Mouse (Mus musculus): Measurements from ENCODE around the gene Azin2. TPM values are rescaled to one million over a fixed set of nuclear protein-coding genes. Genes with fewer than 3 reads are reported as not detected.

The Azin2 gene
- polyA plus RNA-seq, 2 experiments from 2014 or later: 0.66 TPM; not detected in 1

- ATAC-seq: no peak
These were observed 68.1 kb downstream of the Azin2 start for GRCm38 (mm10) chr4:128894112-128894511.

- ATAC-seq: no peak
These were observed 70.1 kb downstream of the Azin2 start for GRCm38 (mm10) chr4:128892188-128892587.

- no peak for ATAC-seq
These were observed 70.5 kb downstream of the Azin2 start for GRCm38 (mm10) chr4:128891746-128892145.

- no peak for ATAC-seq
These were observed 71.1 kb downstream of the Azin2 start for GRCm38 (mm10) chr4:128891157-128891556.

- ATAC-seq: no peak
These were observed 72.3 kb downstream of the Azin2 start for GRCm38 (mm10) chr4:128889752-128890630.

GRCm38 (mm10) chr4:128888436-128888990, 73.7 kb downstream of the Azin2 start:
- ATAC-seq: no peak

GRCm38 (mm10) chr4:128887641-128888091, 74.6 kb downstream of the Azin2 start:
- ATAC-seq: no peak

GRCm38 (mm10) chr4:128887026-128887425, 75.2 kb downstream of the Azin2 start:
- no peak for ATAC-seq

GRCm38 (mm10) chr4:128886571-128886970, 75.7 kb downstream of the Azin2 start:
- no peak for ATAC-seq

- no peak for ATAC-seq
These were observed 76.7 kb downstream of the Azin2 start for GRCm38 (mm10) chr4:128885540-128885939.

GRCm38 (mm10) chr4:128884711-128885095, 77.5 kb downstream of the Azin2 start:
- ATAC-seq: no peak

GRCm38 (mm10) chr4:128883801-128884710, 78.2 kb downstream of the Azin2 start:
- peak; percentile 50 for ATAC-seq

GRCm38 (mm10) chr4:128883379-128883781, 78.9 kb downstream of the Azin2 start, which contains the start of gene Trim62:
TSS of gene Trim62 (plus strand) at chr4:128883580.
- ATAC-seq: peak; percentile 68

Other genes starting within 250 kb of the Azin2 start
- gene A3galt2, start 207.1 kb downstream of the Azin2 start, polyA plus RNA-seq (2017; shearing (Covaris generic)): under 1 TPM; 0.18 to 0.22 TPM
- gene Zfp362, start 156.4 kb downstream of the Azin2 start, polyA plus RNA-seq (2017; shearing (Covaris generic)): 1 to 10 TPM; 8.3 to 8.4 TPM
- gene Trim62, start 78.9 kb downstream of the Azin2 start, polyA plus RNA-seq (2017; shearing (Covaris generic)): 1 to 10 TPM; 1.3 to 1.6 TPM
- gene Ak2, start 29.5 kb upstream of the Azin2 start, polyA plus RNA-seq (2017; shearing (Covaris generic)): 100 to 1,000 TPM in 1 of 2 experiments, 10 to 100 TPM in 1; 74.6 to 113 TPM
- gene Rnf19b, start 95.8 kb upstream of the Azin2 start, polyA plus RNA-seq (2017; shearing (Covaris generic)): 10 to 100 TPM; 10.2 to 17.1 TPM
- not detected for gene Tmem54, start 143.1 kb upstream of the Azin2 start, polyA plus RNA-seq (2017; shearing (Covaris generic))
- gene Hpca, start 159.6 kb upstream of the Azin2 start, polyA plus RNA-seq (2017; shearing (Covaris generic)): not detected
- gene Fndc5, start 174.6 kb upstream of the Azin2 start, polyA plus RNA-seq (2017; shearing (Covaris generic)): under 1 TPM; 0.27 to 0.28 TPM
- 10 to 100 TPM; 20.0 to 26.1 TPM for gene S100pbp, start 227.3 kb upstream of the Azin2 start, polyA plus RNA-seq (2017; shearing (Covaris generic))
- 10 to 100 TPM; 27.4 to 42.1 TPM for gene Yars, start 227.3 kb upstream of the Azin2 start, polyA plus RNA-seq (2017; shearing (Covaris generic))

Data from CD4-positive, CD25-positive, alpha-beta regulatory T cell, adult 4 months (primary cell).